Mouse (Mus musculus) lung, postnatal 0 days (tissue): ENCODE results near the gene Dlk2. TPM values are rescaled to one million over a fixed set of nuclear protein-coding genes. Genes with fewer than 3 reads are reported as not detected.

Experiments
- ATAC-seq: fragments of 200-750 bp; cut with Nextera tagmentation; 2 replicates; pipeline ENCODE4 v1.8.0; 2017; ENCODE audit warnings: moderate library complexity
- DNase-seq: peaks from one replicate; pipeline ENCODE4 v3.0.0-alpha.2; 2016; ENCODE audit warnings: low spot score
- H3K27ac ChIP-seq: fragments of 300-500 bp; sonication (generic); 2 replicates; pipeline ENCODE4 v1.5.1; 2014; ENCODE audit warnings: antibody characterized with exemption, mild to moderate bottlenecking, low read length, mixed read lengths
- H3K27me3 ChIP-seq: fragments of 300-500 bp; sonication (generic); replicated peaks from 2 replicates; pipeline ENCODE4 v1.6.1; 2014; ENCODE audit warnings: low read length, mixed read lengths; ENCODE audit not compliant: insufficient read depth
- H3K36me3 ChIP-seq: fragments of 300-500 bp; sonication (generic); 2 replicates; pipeline ENCODE4 v1.6.1; 2014; ENCODE audit warnings: low read length, mixed read lengths; ENCODE audit not compliant: insufficient read depth
- H3K4me1 ChIP-seq: fragments of 300-500 bp; sonication (generic); 2 replicates; pipeline ENCODE4 v1.6.1; 2014; ENCODE audit warnings: antibody characterized with exemption, low read depth, low read length, mixed read lengths; ENCODE audit not compliant: insufficient read depth
- H3K4me2 ChIP-seq: fragments of 300-500 bp; sonication (generic); replicated peaks from 2 replicates; pipeline ENCODE4 v1.6.1; 2014; ENCODE audit warnings: low read depth, mild to moderate bottlenecking, low read length, moderate library complexity, mixed read lengths
- H3K4me3 ChIP-seq: fragments of 300-500 bp; sonication (generic); 2 replicates; pipeline ENCODE4 v1.5.1; 2014; ENCODE audit warnings: low read depth, low read length
- H3K9ac ChIP-seq: fragments of 300-500 bp; sonication (generic); replicated peaks from 2 replicates; pipeline ENCODE4 v1.6.1; 2014; ENCODE audit warnings: low read depth, mild to moderate bottlenecking
- H3K9me3 ChIP-seq: fragments of 300-500 bp; sonication (generic); 2 replicates; pipeline ENCODE4 v1.6.1; 2016; ENCODE audit warnings: low read length, mixed read lengths
- CTCF ChIP-seq: IDR thresholded peaks from 2 replicates; pipeline ENCODE4 v1.5.1; 2016; ENCODE audit warnings: antibody characterized with exemption, mild to moderate bottlenecking
- EP300 ChIP-seq: IDR thresholded peaks from 2 replicates; pipeline ENCODE4 v1.6.1; 2016; ENCODE audit warnings: antibody characterized with exemption, mild to moderate bottlenecking, control low read depth
- WGBS: fragments of 180-500 bp; shearing (Covaris S2); extraction: QIAGEN DNeasy Blood & Tissue Kit; methylation state at CpG from one replicate; pipeline ENCODE4 v1.1.7; 2014; 5-methylcytosine and 5-hydroxymethylcytosine counted together
- polyA plus RNA-seq: library from polyadenylated mRNA; unstranded; fragments of >200 nt; fragmentation: Nextera tagmentation; extraction: Ambion mirVana; gene quantifications from 2 replicates; pipeline ENCODE4 v1.2.1, GENCODE M21; 2015

Gene Dlk2
- polyA plus RNA-seq, 1 experiment from 2014 or later, result 1.3 TPM

- TF ChIP-seq EP300, result no peak
- no peak for TF ChIP-seq CTCF
- Histone ChIP-seq H3K36me3 (no peaks in the 10 kb centered on the region), H3K9ac (no peak overlapping the region), H3K4me2 (no peak overlapping the region), H3K4me3 (no peak overlapping the region), H3K27me3 (no peaks in the 10 kb centered on the region), H3K4me1 (no peaks in the 10 kb centered on the region), H3K9me3 (no peaks in the 10 kb centered on the region), H3K27ac (no peak overlapping the region)
- ATAC-seq (no peak), DNase-seq (no peak)
- 74% methylated on average over 14 of the region's 14 CpGs for WGBS
These were observed 25.0 kb downstream of the Dlk2 start for GRCm38 (mm10) chr17:46322046-46322823.

- Histone ChIP-seq H3K27me3 (no peaks in the 10 kb centered on the region), H3K36me3 (no peaks in the 10 kb centered on the region), H3K4me1 (no peaks in the 10 kb centered on the region), H3K9ac (peak overlapping the region; percentile 66), H3K27ac (peak overlapping the region; percentile 86), H3K9me3 (no peaks in the 10 kb centered on the region), H3K4me2 (peak overlapping the region; percentile 85), H3K4me3 (peak overlapping the region; percentile 77)
- TF ChIP-seq CTCF, result no peak
- TF ChIP-seq EP300, result no peak
- 2% methylated on average over 26 of the region's 27 CpGs for WGBS
- ATAC-seq (no peak), DNase-seq (no peak)
These were observed 30.2 kb downstream of the Dlk2 start for GRCm38 (mm10) chr17:46327413-46327905.

- no peaks in the 10 kb centered on the region for H3K36me3 ChIP-seq
- H3K4me2 ChIP-seq, result peak within 1 kb of the TSS; percentile 85
- peak within 1 kb of the TSS; percentile 77 for H3K4me3 ChIP-seq
- H3K9ac ChIP-seq, result peak within 1 kb of the TSS; percentile 66
- peak within 1 kb of the TSS; percentile 86 for H3K27ac ChIP-seq
- no peaks in the 10 kb centered on the region for H3K4me1 ChIP-seq
- H3K27me3 ChIP-seq, result no peaks in the 10 kb centered on the region
- peak; percentile 65 for TF ChIP-seq CTCF
- TF ChIP-seq EP300, result peak; percentile 37; the same call in 1 of the 2 replicates
- ATAC-seq (peak; percentile 99), DNase-seq (peak; percentile 98)
- no peaks in the 10 kb centered on the region for H3K9me3 ChIP-seq
- WGBS, result under 1% methylated on average over 40 of the region's 40 CpGs
These were observed 30.8 kb downstream of the Dlk2 start, which contains the start of gene Abcc10 for GRCm38 (mm10) chr17:46327906-46328534. Abcc10 (minus strand) TSS chr17:46328352.

GRCm38 (mm10) chr17:46328723-46329122 lies 31.5 kb downstream of the Dlk2 start:
- DNase-seq (no peak), ATAC-seq (no peak)
- Histone ChIP-seq H3K36me3 (no peaks in the 10 kb centered on the region), H3K4me1 (no peaks in the 10 kb centered on the region), H3K4me2 (peak overlapping the region; percentile 85; the same call in 1 of the 2 replicates), H3K9ac (no peak overlapping the region), H3K4me3 (peak overlapping the region; percentile 77; the same call in 1 of the 2 replicates), H3K27ac (peak overlapping the region; percentile 86; the same call in 1 of the 2 replicates), H3K27me3 (no peaks in the 10 kb centered on the region), H3K9me3 (no peaks in the 10 kb centered on the region)
- TF ChIP-seq EP300 (no peak), CTCF (no peak)
- 62% methylated on average over 6 of the region's 6 CpGs for WGBS

GRCm38 (mm10) chr17:46336475-46336874 lies 39.3 kb downstream of the Dlk2 start:
- WGBS, result 21% methylated on average over 5 of the region's 5 CpGs
- no peak overlapping the region for H3K4me3 ChIP-seq
- no peak for DNase-seq
- H3K9ac ChIP-seq, result no peak overlapping the region
- no peak for TF ChIP-seq EP300
- TF ChIP-seq CTCF, result peak; percentile 59
- ATAC-seq, result no peak
- H3K9me3 ChIP-seq, result no peaks in the 10 kb centered on the region
- H3K36me3 ChIP-seq, result no peaks in the 10 kb centered on the region
- no peaks in the 10 kb centered on the region for H3K4me1 ChIP-seq
- H3K27me3 ChIP-seq, result no peaks in the 10 kb centered on the region
- no peak overlapping the region for H3K4me2 ChIP-seq
- no peak overlapping the region for H3K27ac ChIP-seq

GRCm38 (mm10) chr17:46341208-46341607 lies 44.0 kb downstream of the Dlk2 start:
- H3K36me3 ChIP-seq, result no peaks in the 10 kb centered on the region
- no peaks in the 10 kb centered on the region; the same call in 1 of the 2 replicates for H3K9me3 ChIP-seq
- H3K27me3 ChIP-seq, result no peaks in the 10 kb centered on the region
- H3K4me1 ChIP-seq, result no peaks in the 10 kb centered on the region
- no peak overlapping the region for H3K4me2 ChIP-seq
- ATAC-seq, result no peak
- no peak overlapping the region for H3K27ac ChIP-seq
- no peak for TF ChIP-seq CTCF
- TF ChIP-seq EP300, result no peak
- H3K4me3 ChIP-seq, result no peak overlapping the region
- 64% methylated on average over 7 of the region's 7 CpGs for WGBS
- no peak overlapping the region for H3K9ac ChIP-seq
- DNase-seq, result no peak
